Mouse (Mus musculus) C2C12 (cell line): ENCODE measurements around the gene Sox14.

Experiments used
- CTCF ChIP-seq: IDR thresholded peaks from one replicate; pipeline ENCODE4 v1.5.1; 2011; ENCODE audit not compliant: control insufficient read depth, insufficient read depth, insufficient read length
- USF1 ChIP-seq: IDR thresholded peaks from one replicate; pipeline ENCODE4 v1.6.1; 2011; ENCODE audit warnings: low read depth, mild to moderate bottlenecking, control low read depth, moderate library complexity

DNA sequence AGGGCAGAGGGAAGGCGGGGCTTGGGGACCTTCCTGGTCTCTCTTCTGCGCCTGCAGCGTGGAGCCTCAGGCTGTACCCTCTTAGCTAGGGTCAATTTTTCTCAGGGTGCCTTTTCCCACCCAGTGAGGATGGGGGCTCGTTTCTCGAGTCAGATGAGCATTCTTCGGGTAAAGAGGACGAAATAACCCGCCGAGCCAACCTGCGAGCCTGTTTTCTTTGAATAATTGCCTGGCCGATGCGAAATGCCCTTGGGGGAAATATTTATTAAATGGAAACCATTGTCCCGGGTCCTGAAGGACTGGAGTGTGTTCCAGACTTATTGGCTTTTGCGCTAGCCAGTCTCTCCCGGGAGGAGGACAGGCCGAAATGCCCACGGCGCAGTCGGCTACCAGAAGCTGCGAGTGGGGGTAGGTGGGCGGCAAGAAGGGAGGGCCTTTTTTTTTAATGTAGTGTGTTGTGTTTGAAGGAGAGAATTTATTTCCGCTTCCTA, 1.1 kb upstream of the Sox14 start:
- TF ChIP-seq CTCF (no peak), USF1 (no peak)
